Mouse (Mus musculus): Measurements from ENCODE around the gene Ap2a2. TPM values are rescaled to one million over a fixed set of nuclear protein-coding genes. Genes with fewer than 3 reads are reported as not detected.
A peak's percentile ranks its signal among the peaks of the same experiment; 100 is the strongest.
"Not testable (repeated sequence)": the region's sequence is repeated elsewhere in the genome, so short reads cannot be mapped to it uniquely, and the experiment has no call there.

Ap2a2 gene
- polyA plus RNA-seq, 2 experiments, result 39.5 to 71.6 TPM

DNA sequence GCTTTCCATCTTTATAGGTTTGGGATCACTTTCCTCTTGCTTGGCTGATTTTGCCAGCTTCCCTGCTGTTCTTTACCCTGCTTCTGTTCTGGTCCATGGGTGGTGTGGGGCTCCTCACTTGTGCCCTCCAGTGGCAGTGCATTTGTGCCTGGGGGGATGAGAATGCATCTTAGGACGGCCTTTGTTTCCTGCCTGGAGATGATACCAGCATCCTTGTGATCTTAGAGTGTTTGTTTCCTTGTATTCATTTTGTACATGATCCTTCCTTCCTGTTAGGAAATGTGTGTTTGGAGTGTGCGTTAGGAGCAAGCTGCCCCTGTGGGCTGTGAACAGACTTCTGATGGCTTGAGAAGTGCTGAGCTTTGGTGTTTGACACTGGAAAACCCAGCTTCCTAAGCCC lies 62.2 kb downstream of the Ap2a2 start:
- no peak for DNase-seq (ENCODE audit: low spot score)
- WGBS, result 81% methylated on average over 2 of the region's 2 CpGs
- Histone ChIP-seq H3K4me3 (replicated peaks; ENCODE audit: low read length) (no peak overlapping the region), H3K36me3 (ENCODE audit: control insufficient read depth, insufficient read depth, low read length) (peaks cover 94% of the 10 kb centered on the region), H3K27ac (replicated peaks; ENCODE audit: low read depth, low read length) (no peak overlapping the region), H3K27me3 (ENCODE audit: control insufficient read depth, insufficient read depth, low read length) (no peaks in the 10 kb centered on the region), H3K9ac (ENCODE audit: low read depth, low read length, severe bottlenecking) (no peak overlapping the region), H3K4me1 (ENCODE audit: control insufficient read depth, insufficient read depth, low read length) (no peaks in the 10 kb centered on the region), H3K4me2 (replicated peaks; ENCODE audit: low read depth, low read length, severe bottlenecking) (no peak overlapping the region), H3K9me3 (ENCODE audit: control insufficient read depth, low read length) (no peaks in the 10 kb centered on the region)
- no peak for ATAC-seq (ENCODE audit: low FRiP score, low read depth)
- TF ChIP-seq POLR2A (IDR thresholded peaks at IDR 0.05; ENCODE audit: borderline replicate concordance, extremely low read depth, insufficient read depth, insufficient read length), result no peak

DNA sequence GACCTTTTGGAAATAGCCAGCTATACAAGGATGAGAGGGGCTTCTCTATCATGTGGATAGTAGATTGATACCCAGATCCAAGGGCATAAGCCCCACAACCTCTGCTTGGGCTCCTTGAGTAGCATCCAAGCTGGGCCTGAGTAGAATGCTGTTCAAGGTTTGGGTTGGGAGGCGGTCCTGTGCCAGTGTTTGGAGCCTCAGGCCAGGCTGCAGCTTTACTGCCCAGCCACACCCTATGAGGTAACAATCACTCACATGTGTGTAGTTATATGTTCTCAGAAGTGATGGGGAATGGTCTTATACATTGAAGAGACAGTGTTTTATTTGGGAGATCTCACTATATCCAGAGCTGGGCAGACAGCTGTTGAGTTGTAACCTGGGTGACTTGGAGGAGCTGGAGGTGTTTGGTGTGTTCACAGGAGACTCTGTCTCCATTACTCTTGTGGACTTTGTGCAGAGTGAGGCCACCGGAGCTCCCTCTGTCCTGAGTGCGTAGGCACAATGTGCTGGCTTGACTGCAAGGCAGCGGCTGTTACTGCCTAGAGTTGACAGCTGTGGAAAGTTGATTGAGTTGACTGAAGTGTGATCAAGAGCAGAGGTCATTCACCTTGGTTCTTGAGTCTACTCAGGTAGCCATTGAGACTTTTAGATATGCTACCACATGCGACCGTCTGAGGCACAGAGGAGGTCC lies 63.3 kb downstream of the Ap2a2 start:
- Histone ChIP-seq H3K27ac (replicated peaks; ENCODE audit: low read depth, low read length) (no peak overlapping the region), H3K9me3 (ENCODE audit: control insufficient read depth, low read length) (no peaks in the 10 kb centered on the region), H3K4me3 (replicated peaks; ENCODE audit: low read length) (no peak overlapping the region), H3K4me2 (replicated peaks; ENCODE audit: low read depth, low read length, severe bottlenecking) (no peak overlapping the region), H3K9ac (ENCODE audit: low read depth, low read length, severe bottlenecking) (no peak overlapping the region), H3K36me3 (ENCODE audit: control insufficient read depth, insufficient read depth, low read length) (peaks cover 95% of the 10 kb centered on the region), H3K4me1 (ENCODE audit: control insufficient read depth, insufficient read depth, low read length) (no peaks in the 10 kb centered on the region), H3K27me3 (ENCODE audit: control insufficient read depth, insufficient read depth, low read length) (no peaks in the 10 kb centered on the region)
- no peak for DNase-seq (ENCODE audit: low spot score)
- ATAC-seq (ENCODE audit: low FRiP score, low read depth), result no peak
- 90% methylated on average over 6 of the region's 6 CpGs for WGBS
- TF ChIP-seq POLR2A (IDR thresholded peaks at IDR 0.05; ENCODE audit: borderline replicate concordance, extremely low read depth, insufficient read depth, insufficient read length), result no peak

GRCm38 (mm10) chr7:141628018-141628417 lies 66.0 kb downstream of the Ap2a2 start:
- 94% methylated on average over 2 of the region's 2 CpGs for WGBS

DNA sequence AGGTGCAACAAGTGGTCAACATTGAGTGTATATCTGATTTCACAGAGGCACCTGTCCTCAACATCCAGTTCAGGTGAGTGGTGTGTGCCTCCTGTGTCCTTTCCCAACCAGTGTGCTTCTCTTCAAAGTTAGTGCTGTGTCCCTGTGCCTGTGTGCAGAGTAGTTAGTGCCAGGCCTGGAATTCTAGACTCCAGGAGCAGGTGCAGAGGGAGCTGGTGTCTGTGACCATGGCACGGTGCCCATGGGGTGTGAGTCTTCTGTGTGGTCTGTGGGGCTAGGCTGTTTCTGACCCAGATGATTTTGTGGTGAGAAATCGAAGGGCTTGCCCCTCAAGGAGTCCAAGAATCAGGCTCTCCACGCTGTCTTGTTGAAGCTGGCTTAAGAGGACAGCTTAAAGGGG lies 67.3 kb downstream of the Ap2a2 start:
- Histone ChIP-seq H3K9ac (ENCODE audit: low read depth, low read length, severe bottlenecking) (no peak overlapping the region), H3K4me1 (ENCODE audit: control insufficient read depth, insufficient read depth, low read length) (no peaks in the 10 kb centered on the region), H3K27me3 (ENCODE audit: control insufficient read depth, insufficient read depth, low read length) (no peaks in the 10 kb centered on the region), H3K4me3 (replicated peaks; ENCODE audit: low read length) (no peak overlapping the region), H3K27ac (replicated peaks; ENCODE audit: low read depth, low read length) (no peak overlapping the region), H3K4me2 (replicated peaks; ENCODE audit: low read depth, low read length, severe bottlenecking) (no peak overlapping the region), H3K9me3 (ENCODE audit: control insufficient read depth, low read length) (no peaks in the 10 kb centered on the region), H3K36me3 (ENCODE audit: control insufficient read depth, insufficient read depth, low read length) (peaks cover 95% of the 10 kb centered on the region)
- TF ChIP-seq POLR2A (IDR thresholded peaks at IDR 0.05; ENCODE audit: borderline replicate concordance, extremely low read depth, insufficient read depth, insufficient read length), result no peak
- ATAC-seq (ENCODE audit: low FRiP score, low read depth) (no peak), DNase-seq (ENCODE audit: low spot score) (no peak)
- 92% methylated on average over 3 of the region's 3 CpGs for WGBS

More at GRCm38 (mm10) chr7:141628018-141628417, 66.0 kb downstream of the Ap2a2 start:
- no peaks in the 10 kb centered on the region for H3K27me3 ChIP-seq (ENCODE audit: control insufficient read depth, insufficient read depth, low read length)
- DNase-seq (ENCODE audit: low spot score), result no peak
- no peak for ATAC-seq (ENCODE audit: low FRiP score, low read depth)
- H3K4me3 ChIP-seq (replicated peaks; ENCODE audit: low read length), result no peak overlapping the region
- no peaks in the 10 kb centered on the region for H3K9me3 ChIP-seq (ENCODE audit: control insufficient read depth, low read length)
- no peak overlapping the region for H3K27ac ChIP-seq (replicated peaks; ENCODE audit: low read depth, low read length)
- H3K9ac ChIP-seq (ENCODE audit: low read depth, low read length, severe bottlenecking), result no peak overlapping the region
- peaks cover 95% of the 10 kb centered on the region for H3K36me3 ChIP-seq (ENCODE audit: control insufficient read depth, insufficient read depth, low read length)
- no peak for TF ChIP-seq POLR2A (IDR thresholded peaks at IDR 0.05; ENCODE audit: borderline replicate concordance, extremely low read depth, insufficient read depth, insufficient read length)
- no peaks in the 10 kb centered on the region for H3K4me1 ChIP-seq (ENCODE audit: control insufficient read depth, insufficient read depth, low read length)
- H3K4me2 ChIP-seq (replicated peaks; ENCODE audit: low read depth, low read length, severe bottlenecking), result no peak overlapping the region

DNA sequence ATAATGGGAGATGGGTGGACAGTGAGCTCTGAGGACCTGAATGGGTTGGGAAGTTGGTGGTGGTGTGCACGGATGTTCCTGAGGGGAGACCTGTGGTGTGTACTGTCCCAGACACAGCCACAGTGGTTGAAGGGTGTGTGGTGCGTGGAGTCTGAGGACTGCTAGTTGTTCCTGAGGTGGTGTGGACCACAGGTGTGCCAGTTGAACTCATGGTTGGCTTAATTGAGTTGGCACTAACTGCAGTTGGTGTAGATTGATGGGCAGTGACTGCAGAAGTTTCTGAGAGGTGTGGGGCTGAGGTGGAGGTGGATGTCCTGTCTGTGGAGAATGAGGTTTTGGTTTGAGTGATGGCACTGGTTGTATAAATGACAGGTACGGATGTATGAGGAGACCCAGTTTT lies 76.1 kb downstream of the Ap2a2 start:
- H3K36me3 ChIP-seq (ENCODE audit: control insufficient read depth, insufficient read depth, low read length), result peaks cover 18% of the 10 kb centered on the region
- not testable (repeated sequence) for DNase-seq (ENCODE audit: low spot score); H3K9ac ChIP-seq (ENCODE audit: low read depth, low read length, severe bottlenecking); H3K9me3 ChIP-seq (ENCODE audit: control insufficient read depth, low read length); H3K4me2 ChIP-seq (replicated peaks; ENCODE audit: low read depth, low read length, severe bottlenecking); H3K27me3 ChIP-seq (ENCODE audit: control insufficient read depth, insufficient read depth, low read length); H3K4me3 ChIP-seq (replicated peaks; ENCODE audit: low read length); H3K4me1 ChIP-seq (ENCODE audit: control insufficient read depth, insufficient read depth, low read length); H3K27ac ChIP-seq (replicated peaks; ENCODE audit: low read depth, low read length)
- ATAC-seq (ENCODE audit: low FRiP score, low read depth), result 0 out of 2 replicates have a peak, but pooled peaks have one; percentile 21
- 92% methylated on average over 1 of the region's 3 CpGs for WGBS

- H3K27ac ChIP-seq (replicated peaks; ENCODE audit: low read depth, low read length); H3K4me1 ChIP-seq (ENCODE audit: control insufficient read depth, insufficient read depth, low read length); H3K4me2 ChIP-seq (replicated peaks; ENCODE audit: low read depth, low read length, severe bottlenecking); H3K4me3 ChIP-seq (replicated peaks; ENCODE audit: low read length); H3K9ac ChIP-seq (ENCODE audit: low read depth, low read length, severe bottlenecking); H3K27me3 ChIP-seq (ENCODE audit: control insufficient read depth, insufficient read depth, low read length); H3K9me3 ChIP-seq (ENCODE audit: control insufficient read depth, low read length): not testable (repeated sequence)
- DNase-seq (ENCODE audit: low spot score), result peak; percentile 6
- WGBS, result 89% methylated on average over 5 of the region's 8 CpGs
- peaks cover 11% of the 10 kb centered on the region for H3K36me3 ChIP-seq (ENCODE audit: control insufficient read depth, insufficient read depth, low read length)
- ATAC-seq (ENCODE audit: low FRiP score, low read depth), result peak; percentile 62
Observed at GRCm38 (mm10) chr7:141638513-141639334, 76.8 kb downstream of the Ap2a2 start.

DNA sequence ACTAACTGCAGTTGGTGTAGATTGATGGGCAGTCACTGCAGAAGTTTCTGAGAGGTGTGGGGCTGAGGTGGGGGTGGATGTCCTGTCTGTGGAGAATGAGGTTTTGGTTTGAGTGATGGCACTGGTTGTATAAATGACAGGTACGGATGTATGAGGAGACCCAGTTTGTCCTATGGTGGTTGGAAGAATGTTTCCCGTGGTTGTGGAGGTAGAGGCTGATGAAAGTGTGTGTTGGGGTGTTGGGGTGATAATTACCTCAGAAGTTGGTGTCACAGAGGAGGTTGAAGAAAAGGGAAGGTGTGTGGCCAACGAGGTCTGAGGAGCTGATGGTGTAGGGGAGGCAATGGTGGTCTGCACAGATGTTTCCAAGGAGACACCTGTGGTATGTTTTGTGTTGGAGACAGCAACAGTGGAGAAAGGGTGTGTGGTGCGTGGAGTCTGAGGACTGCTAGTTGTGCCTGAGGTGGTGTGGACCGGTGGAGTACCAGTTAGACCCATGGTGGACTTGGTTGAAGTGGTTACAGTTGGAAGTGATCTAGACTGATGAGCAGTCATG lies 77.4 kb downstream of the Ap2a2 start:
- H3K4me2 ChIP-seq (replicated peaks; ENCODE audit: low read depth, low read length, severe bottlenecking); DNase-seq (ENCODE audit: low spot score); H3K9ac ChIP-seq (ENCODE audit: low read depth, low read length, severe bottlenecking); H3K27me3 ChIP-seq (ENCODE audit: control insufficient read depth, insufficient read depth, low read length); H3K4me1 ChIP-seq (ENCODE audit: control insufficient read depth, insufficient read depth, low read length); H3K9me3 ChIP-seq (ENCODE audit: control insufficient read depth, low read length); H3K27ac ChIP-seq (replicated peaks; ENCODE audit: low read depth, low read length); H3K4me3 ChIP-seq (replicated peaks; ENCODE audit: low read length); H3K36me3 ChIP-seq (ENCODE audit: control insufficient read depth, insufficient read depth, low read length): not testable (repeated sequence)
- 86% methylated on average over 5 of the region's 5 CpGs for WGBS
- ATAC-seq (ENCODE audit: low FRiP score, low read depth), result peak; percentile 60

Measured in limb, embryonic 14.5 days (tissue).